8 mouse cellular contexts compared by ENCODE assay signal in the genomic region with DNA sequence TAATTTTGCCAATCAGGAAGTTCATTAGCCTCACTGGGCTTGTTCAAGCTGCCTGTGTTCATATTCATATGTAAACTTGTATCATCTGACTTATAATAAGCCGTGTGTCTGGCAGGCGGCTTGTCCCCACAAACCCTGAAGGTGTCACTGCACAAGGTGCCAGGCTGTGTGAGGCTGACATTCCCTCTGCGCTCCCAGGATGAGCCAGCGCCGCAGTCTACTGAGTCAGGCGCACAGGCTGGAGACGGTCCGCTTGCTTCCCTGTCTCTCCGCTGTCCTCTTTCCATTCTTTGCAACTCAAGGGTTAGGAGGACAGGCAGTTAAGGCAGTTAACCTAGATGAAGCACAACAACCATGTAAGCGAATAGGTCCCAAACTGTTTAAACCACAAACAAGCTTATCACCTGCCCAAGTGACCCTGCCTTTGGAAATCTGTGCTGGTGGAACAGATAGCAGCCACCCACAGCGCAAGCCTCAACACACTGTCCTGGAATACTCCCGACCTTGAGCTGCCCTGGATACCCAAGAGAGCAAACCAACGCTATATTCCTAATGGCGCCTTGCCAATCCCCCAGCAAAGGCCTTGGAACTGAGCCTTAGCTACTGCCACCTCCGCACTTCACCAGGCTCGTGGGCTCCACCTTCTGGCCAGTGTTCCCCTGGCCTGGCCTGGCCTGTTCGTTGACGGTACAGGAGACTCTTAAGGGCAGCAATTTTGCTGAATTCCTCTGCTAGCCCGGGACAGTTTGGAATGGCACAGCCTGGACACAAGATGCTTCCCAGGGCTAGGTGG. TPM values are rescaled to one million over a fixed set of nuclear protein-coding genes. Genes with fewer than 3 reads are reported as not detected.
DNase-seq lines count a peak whose midpoint lies in the region; ATAC-seq and TF ChIP-seq lines count a peak whose summit lies in the region.

No protein-coding gene starts in this region.

- peaks cover 4% of the 10 kb centered on the region for H3K4me1 ChIP-seq in embryonic facial prominence, embryonic 15.5 days
- H3K4me1 ChIP-seq in heart, embryonic 11.5 days (ENCODE audit: control insufficient read depth, insufficient read depth, low read length) = peaks cover 5% of the 10 kb centered on the region; the same call in 1 of the 2 replicates
- H3K4me1 ChIP-seq in kidney, embryonic 15.5 days = peaks cover 8% of the 10 kb centered on the region
- peaks cover 3% of the 10 kb centered on the region; the same call in 1 of the 2 replicates for H3K4me1 ChIP-seq in limb, embryonic 15.5 days
- H3K4me1 ChIP-seq in midbrain, postnatal 0 days (ENCODE audit: insufficient read depth, low read length) = no peaks in the 10 kb centered on the region

- no peaks in the 10 kb centered on the region for H3K36me3 ChIP-seq in C2C12 (ENCODE audit: control insufficient read depth, insufficient read depth)
- H3K36me3 ChIP-seq in embryonic facial prominence, embryonic 15.5 days = no peaks in the 10 kb centered on the region
- no peaks in the 10 kb centered on the region for H3K36me3 ChIP-seq in heart, embryonic 11.5 days (ENCODE audit: control insufficient read depth, insufficient read depth, low read length)
- H3K36me3 ChIP-seq in kidney, embryonic 15.5 days = no peaks in the 10 kb centered on the region
- H3K36me3 ChIP-seq in limb, embryonic 15.5 days = no peaks in the 10 kb centered on the region
- H3K36me3 ChIP-seq in midbrain, postnatal 0 days (ENCODE audit: insufficient read depth, low read length) = no peaks in the 10 kb centered on the region
- H3K36me3 ChIP-seq in splenic B cell, adult 2 months (ENCODE audit: control insufficient read depth, insufficient read depth, low read length, poor library complexity, severe bottlenecking) = no peaks in the 10 kb centered on the region

- H3K27ac ChIP-seq in embryonic facial prominence, embryonic 15.5 days (replicated peaks) = no peak overlapping the region
- H3K27ac ChIP-seq in heart, embryonic 11.5 days (ENCODE audit: low read depth, low read length) = no peak overlapping the region
- no peak overlapping the region for H3K27ac ChIP-seq in kidney, embryonic 15.5 days
- H3K27ac ChIP-seq in limb, embryonic 15.5 days = no peak overlapping the region
- H3K27ac ChIP-seq in midbrain, postnatal 0 days (ENCODE audit: low read depth, low read length) = no peak overlapping the region

- no peak overlapping the region for H3K4me2 ChIP-seq in embryonic facial prominence, embryonic 15.5 days (replicated peaks)
- no peak overlapping the region for H3K4me2 ChIP-seq in heart, embryonic 11.5 days
- no peak overlapping the region for H3K4me2 ChIP-seq in kidney, embryonic 15.5 days
- H3K4me2 ChIP-seq in limb, embryonic 15.5 days = no peak overlapping the region
- H3K4me2 ChIP-seq in midbrain, postnatal 0 days (ENCODE audit: low read depth, low read length, poor library complexity, severe bottlenecking) = no peak overlapping the region

- peak; percentile 86 for TF ChIP-seq CTCF in C2C12 (IDR thresholded peaks at IDR 0.05; ENCODE audit: control insufficient read depth, insufficient read depth, insufficient read length)
- TF ChIP-seq CTCF in midbrain, postnatal 0 days (IDR thresholded peaks at IDR 0.05) = peak; percentile 78

- H3K79me3 ChIP-seq in C2C12 (ENCODE audit: low read depth) = no peaks in the 10 kb centered on the region

- H3K79me2 ChIP-seq in C2C12 (ENCODE audit: control insufficient read depth, insufficient read depth) = no peaks in the 10 kb centered on the region

- peak; percentile 47; the same call in 1 of the 2 replicates for ATAC-seq in embryonic facial prominence, embryonic 15.5 days (ENCODE audit: insufficient number of reproducible peaks, low FRiP score, low TSS enrichment, low read depth)
- peak; percentile 60; the same call in 1 of the 2 replicates for ATAC-seq in heart, embryonic 11.5 days (replicated peaks; ENCODE audit: insufficient number of reproducible peaks, low FRiP score, low TSS enrichment)
- peak; percentile 85 for ATAC-seq in kidney, embryonic 15.5 days (replicated peaks; ENCODE audit: low FRiP score)
- ATAC-seq in limb, embryonic 15.5 days (ENCODE audit: insufficient number of reproducible peaks, low FRiP score, low TSS enrichment, low read depth) = peak; percentile 44; the same call in 1 of the 2 replicates
- no peak for ATAC-seq in midbrain, postnatal 0 days (ENCODE audit: low FRiP score)

- no peaks in the 10 kb centered on the region for H3K27me3 ChIP-seq in C2C12 (ENCODE audit: control insufficient read depth, insufficient read depth, insufficient read length)
- H3K27me3 ChIP-seq in embryonic facial prominence, embryonic 15.5 days = no peaks in the 10 kb centered on the region
- H3K27me3 ChIP-seq in heart, embryonic 11.5 days (ENCODE audit: control insufficient read depth, insufficient read depth, low read length) = no peaks in the 10 kb centered on the region
- H3K27me3 ChIP-seq in kidney, embryonic 15.5 days = no peaks in the 10 kb centered on the region
- no peaks in the 10 kb centered on the region for H3K27me3 ChIP-seq in limb, embryonic 15.5 days
- H3K27me3 ChIP-seq in midbrain, postnatal 0 days (ENCODE audit: insufficient read depth, low read length) = no peaks in the 10 kb centered on the region
- no peaks in the 10 kb centered on the region for H3K27me3 ChIP-seq in splenic B cell, adult 2 months (ENCODE audit: control insufficient read depth, insufficient read depth, low read length, poor library complexity, severe bottlenecking)

- 56% methylated on average over 19 of the region's 19 CpGs for WGBS in embryonic facial prominence, embryonic 15.5 days
- 51% methylated on average over 19 of the region's 19 CpGs for WGBS in heart, embryonic 11.5 days (ENCODE audit: insufficient replicate concordance)
- WGBS in kidney, embryonic 15.5 days = 53% methylated on average over 19 of the region's 19 CpGs
- 52% methylated on average over 19 of the region's 19 CpGs for WGBS in limb, embryonic 15.5 days
- 61% methylated on average over 19 of the region's 19 CpGs for WGBS in midbrain, postnatal 0 days

- no peak overlapping the region for H3ac ChIP-seq in C2C12 (ENCODE audit: control insufficient read depth, insufficient read length, low read depth)

- H3K4me3 ChIP-seq in C2C12 (ENCODE audit: insufficient read depth, poor library complexity, severe bottlenecking) = no peak overlapping the region
- no peak overlapping the region for H3K4me3 ChIP-seq in embryonic facial prominence, embryonic 15.5 days (replicated peaks)
- no peak overlapping the region for H3K4me3 ChIP-seq in heart, embryonic 11.5 days (ENCODE audit: low read depth, low read length)
- no peak overlapping the region for H3K4me3 ChIP-seq in kidney, embryonic 15.5 days (replicated peaks)
- H3K4me3 ChIP-seq in limb, embryonic 15.5 days = no peak overlapping the region
- H3K4me3 ChIP-seq in midbrain, postnatal 0 days (ENCODE audit: low read depth, low read length) = no peak overlapping the region

- peak; percentile 75 to 81 for DNase-seq in adrenal gland, postnatal 4 days (ENCODE audit: low spot score in 2 of 2)
- DNase-seq in midbrain, postnatal 0 days (ENCODE audit: low spot score) = peak; percentile 84
- peak; percentile 84 for DNase-seq in splenic B cell, adult 2 months (ENCODE audit: low read depth, low spot score)

- H3K9ac ChIP-seq in embryonic facial prominence, embryonic 15.5 days = no peak overlapping the region
- H3K9ac ChIP-seq in heart, embryonic 11.5 days (ENCODE audit: low read depth, low read length) = no peak overlapping the region
- H3K9ac ChIP-seq in kidney, embryonic 15.5 days = no peak overlapping the region
- no peak overlapping the region for H3K9ac ChIP-seq in limb, embryonic 15.5 days
- H3K9ac ChIP-seq in midbrain, postnatal 0 days (replicated peaks; ENCODE audit: low read length, poor library complexity, severe bottlenecking) = no peak overlapping the region

- H3K9me3 ChIP-seq in embryonic facial prominence, embryonic 15.5 days (replicated peaks) = no peaks in the 10 kb centered on the region
- no peaks in the 10 kb centered on the region for H3K9me3 ChIP-seq in heart, embryonic 11.5 days (replicated peaks; ENCODE audit: control insufficient read depth, low read length)
- no peaks in the 10 kb centered on the region for H3K9me3 ChIP-seq in kidney, embryonic 15.5 days (replicated peaks)
- H3K9me3 ChIP-seq in limb, embryonic 15.5 days = no peaks in the 10 kb centered on the region
- H3K9me3 ChIP-seq in midbrain, postnatal 0 days (ENCODE audit: low read length) = no peaks in the 10 kb centered on the region

TF ChIP-seq in C2C12, 6 proteins besides CTCF, POLR2A, EP300 and RAD21:
- TF ChIP-seq CEBPB (IDR thresholded peaks at IDR 0.05; ENCODE audit: low read depth) = no peak
- TF ChIP-seq FOSL1 (IDR thresholded peaks at IDR 0.05; ENCODE audit: insufficient read depth, low read length, poor library complexity, severe bottlenecking) = no peak
- no peak for TF ChIP-seq USF1 (IDR thresholded peaks at IDR 0.05; ENCODE audit: low read depth)
- TF ChIP-seq MYOD1 (IDR thresholded peaks at IDR 0.05; ENCODE audit: control insufficient read depth, insufficient read length, low read depth) = no peak
- no peak for TF ChIP-seq MYOG (IDR thresholded peaks at IDR 0.05; ENCODE audit: control insufficient read depth, extremely low read depth, insufficient read length)
- TF ChIP-seq MAX (IDR thresholded peaks at IDR 0.05) = no peak

RNA-seq across cellular contexts. Expression of gene Gcm1, which starts 45.3 kb away (rescaled TPM):
- not detected for polyA plus RNA-seq in C2C12 (2012; fragmentation: generic; extraction: Trizol)
- not detected for total RNA-seq in adrenal gland, postnatal 4 days (2021)
- polyA plus RNA-seq in embryonic facial prominence, embryonic 15.5 days (2015; fragmentation: Nextera tagmentation; extraction: Ambion mirVana) = not detected in 2 replicates
- not detected in 2 replicates for polyA plus RNA-seq in heart, embryonic 11.5 days (2014; fragmentation: Nextera tagmentation; extraction: Ambion mirVana)
- 0.55 and 1.2 TPM in 2 replicates for polyA plus RNA-seq in kidney, embryonic 15.5 days (2015; fragmentation: Nextera tagmentation; extraction: Ambion mirVana)
- polyA plus RNA-seq in limb, embryonic 15.5 days (2015; fragmentation: Nextera tagmentation; extraction: Ambion mirVana) = not detected in 2 replicates
- not detected in 2 replicates for total RNA-seq in midbrain, postnatal 0 days (2014; rRNA removed)
- polyA plus RNA-seq in midbrain, postnatal 0 days (2015; fragmentation: Nextera tagmentation; extraction: Ambion mirVana) = not detected in 2 replicates
